Mouse (Mus musculus) heart, adult 2 months (tissue): ENCODE measurements at regions not wholly inside any gene's neighbourhood (a gene's known extent, or its start where the extent isn't known, plus 50 kb on each side); places are given as distances from the start of the nearest gene placed in this dataset.

ENCODE experiments used
- CTCF ChIP-seq: fragments of 200-600 bp; IDR thresholded peaks from 2 replicates; pipeline ENCODE4 v1.8.1; 2022; ENCODE audit warnings: antibody characterized with exemption, mild to moderate bottlenecking, moderate library complexity
- POLR2A ChIP-seq: fragments of 200-500 bp; IDR thresholded peaks from 2 replicates; pipeline ENCODE4 v1.6.1; 2011; ENCODE audit warnings: mild to moderate bottlenecking, low read depth, low read length, control low read depth; ENCODE audit not compliant: insufficient read depth

DNA sequence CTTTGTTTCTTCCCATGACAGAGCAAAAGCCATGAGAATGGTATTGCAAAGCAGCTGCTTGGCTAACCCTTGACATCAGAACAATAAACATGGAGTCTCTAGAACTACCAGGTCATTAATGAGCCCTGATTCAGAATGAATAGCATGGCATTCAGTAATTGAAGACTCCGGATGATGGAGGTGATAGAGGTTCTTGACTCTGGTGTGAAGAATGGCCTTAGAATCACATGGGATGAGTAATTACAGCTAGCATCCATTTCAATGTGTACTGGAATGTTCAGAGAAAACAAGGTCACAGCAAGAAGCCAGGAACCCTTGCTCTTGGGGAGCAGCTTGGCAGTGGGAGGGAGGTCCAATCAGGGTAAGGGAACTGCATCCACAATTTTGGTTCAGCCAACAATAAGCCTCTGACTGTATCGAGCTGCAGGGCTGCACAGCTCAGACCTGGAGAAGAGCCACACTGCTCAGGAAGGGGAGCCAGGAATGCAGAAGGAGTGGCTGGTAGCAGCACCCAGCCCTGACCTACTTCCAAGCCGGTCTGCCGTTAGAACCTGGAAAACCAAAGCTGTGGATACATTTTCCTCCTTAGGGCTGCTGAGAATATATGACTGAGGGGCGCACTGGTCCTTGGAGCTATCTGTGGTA, 275.1 kb downstream of the Maf start:
- TF ChIP-seq CTCF, result no peak
- no peak for TF ChIP-seq POLR2A
